Mouse (Mus musculus) hematopoietic stem cell, adult 5-6 weeks (primary cell): ENCODE measurements around the gene Ttyh1. TPM values are rescaled to one million over a fixed set of nuclear protein-coding genes. Genes with fewer than 3 reads are reported as not detected.

Experiments used
- ATAC-seq, 2 experiments: fragments of 125-278 bp in 1 of 2; replicated peaks in 1 of 2; 2 replicates each; pipeline ENCODE4 v1.8.0; 2016 to 2017; ENCODE audit warnings: inconsistent platforms in 2 of 2, mild to moderate bottlenecking in 2 of 2, moderate number of reproducible peaks in 2 of 2, low read depth in 1 of 2, moderate TSS enrichment in 1 of 2; ENCODE audit not compliant: low FRiP score in 2 of 2, poor library complexity in 2 of 2, severe bottlenecking in 2 of 2, insufficient read depth in 1 of 2, low TSS enrichment in 1 of 2
- total RNA-seq: library from RNA; stranded (forward); fragments of 172-1452, 232-1000 nt; gene quantifications from 2 replicates; pipeline ENCODE4 v1.2.3, GENCODE M21; 2017

The Ttyh1 gene
- total RNA-seq, 1 experiment from 2014 or later: 3.6 TPM

DNA sequence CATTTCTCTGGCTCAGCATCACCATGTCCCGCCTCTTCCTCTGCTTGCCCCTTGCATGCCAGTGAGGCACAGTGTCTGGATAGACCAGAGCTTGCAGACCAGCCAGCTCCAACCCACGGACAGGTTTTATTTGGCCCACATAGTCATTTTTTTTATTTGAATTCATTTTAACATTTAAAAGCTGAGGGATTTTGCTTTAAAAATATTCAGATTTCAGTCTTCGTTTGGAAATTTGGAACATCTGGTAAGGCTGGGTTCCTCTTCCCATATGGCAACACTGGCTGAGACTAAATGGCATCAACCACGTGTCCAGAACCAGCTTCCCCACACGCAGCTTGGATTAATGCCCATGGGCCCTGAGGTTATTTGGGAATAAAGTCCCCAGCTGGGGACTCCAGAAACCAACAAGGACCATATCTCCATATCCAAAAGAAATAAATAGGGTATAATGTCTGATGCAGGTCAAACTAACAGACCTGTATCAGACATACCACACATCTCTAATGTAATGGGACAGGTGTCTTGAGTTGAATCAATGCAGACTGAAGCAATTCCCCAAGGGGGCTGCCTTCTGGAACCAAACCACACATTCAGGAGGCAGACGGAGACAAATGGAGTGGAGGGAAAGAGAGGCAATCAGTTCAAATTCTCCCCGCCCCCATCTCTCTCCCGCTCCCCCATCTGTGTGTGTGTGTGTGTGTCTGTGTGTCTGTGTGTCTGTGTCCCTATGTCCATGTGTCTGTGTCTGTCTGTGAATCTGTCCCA is 2.0 kb upstream of the Ttyh1 start:
- no peak for ATAC-seq

DNA sequence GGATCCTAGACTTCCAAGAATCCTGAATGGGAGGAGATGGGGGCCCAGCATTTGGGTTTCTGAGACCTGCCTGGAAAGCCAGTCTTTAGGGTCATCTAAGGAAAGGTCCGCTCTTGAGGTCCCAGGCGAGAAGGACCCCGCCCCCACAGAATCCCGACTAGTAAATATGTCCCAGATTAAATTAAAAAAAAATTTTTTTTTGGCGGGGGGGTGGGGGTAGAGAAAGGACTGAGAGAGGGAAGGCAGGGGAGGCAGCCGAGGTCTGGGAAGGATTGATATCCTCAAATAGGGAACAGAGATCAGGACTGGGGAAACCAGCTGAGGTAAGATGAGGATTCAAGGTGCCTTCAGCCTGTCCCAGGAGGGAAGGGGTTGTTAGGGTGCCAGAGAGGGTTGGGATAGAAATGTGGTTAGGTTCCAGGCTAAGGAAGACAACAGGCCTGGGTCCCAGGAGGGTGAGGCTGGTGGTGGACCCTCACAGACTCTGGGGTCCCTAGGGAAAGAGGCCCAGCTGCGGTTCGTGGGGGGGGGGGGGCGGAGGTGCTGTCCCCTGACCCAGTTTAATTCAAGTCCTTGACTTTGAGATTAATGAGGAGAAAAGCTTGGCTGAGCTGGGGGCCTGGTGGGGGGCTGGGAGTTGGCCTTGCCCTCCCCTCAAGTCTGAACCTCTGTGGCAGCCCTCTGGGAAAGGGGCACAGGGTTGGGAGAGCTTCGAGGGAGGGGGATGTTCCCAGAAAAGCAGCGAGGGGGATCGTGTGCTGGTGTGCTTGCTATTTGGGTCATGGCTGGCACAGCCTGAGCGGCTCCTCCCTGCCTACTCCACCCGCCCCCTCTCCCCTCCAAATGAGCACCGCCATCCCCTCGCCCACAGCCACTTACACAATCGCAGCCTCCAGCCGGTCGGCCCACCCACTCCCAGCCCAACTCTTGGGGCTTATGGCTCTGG is 1.0 kb downstream of the Ttyh1 start:
- no peak for ATAC-seq

DNA sequence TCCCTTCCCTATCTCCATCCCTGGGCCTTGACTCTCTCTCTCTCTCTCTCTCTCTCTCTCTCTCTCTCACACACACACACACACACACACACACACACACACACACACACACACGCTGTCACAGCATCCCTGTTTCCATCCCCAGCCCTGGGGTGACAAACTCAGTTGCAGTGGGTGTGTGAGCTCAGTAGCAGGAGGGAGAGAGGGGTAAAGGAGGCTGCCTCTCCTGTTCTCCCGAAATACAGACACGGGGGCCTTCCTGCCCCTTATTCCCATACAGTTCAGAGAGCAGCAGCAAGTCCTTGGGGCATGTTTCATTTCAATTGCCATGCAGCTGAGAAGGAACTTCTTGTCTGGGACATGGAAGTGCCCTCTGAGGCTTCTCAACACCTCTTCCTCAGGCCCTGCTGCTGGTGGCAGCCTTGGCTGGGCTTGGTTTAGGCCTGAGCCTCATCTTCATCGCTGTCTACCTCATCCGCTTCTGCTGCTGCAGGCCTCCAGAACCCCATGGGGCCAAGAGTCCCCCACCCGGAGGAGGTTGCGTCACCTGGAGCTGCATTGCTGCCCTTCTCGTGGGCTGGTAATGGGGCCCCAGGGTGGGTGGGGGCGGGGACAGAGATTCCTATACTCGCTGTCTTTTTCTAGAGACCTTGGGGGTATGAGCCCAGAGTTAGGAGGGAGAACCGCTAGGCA is 3.0 kb downstream of the Ttyh1 start:
- ATAC-seq: no peak

DNA sequence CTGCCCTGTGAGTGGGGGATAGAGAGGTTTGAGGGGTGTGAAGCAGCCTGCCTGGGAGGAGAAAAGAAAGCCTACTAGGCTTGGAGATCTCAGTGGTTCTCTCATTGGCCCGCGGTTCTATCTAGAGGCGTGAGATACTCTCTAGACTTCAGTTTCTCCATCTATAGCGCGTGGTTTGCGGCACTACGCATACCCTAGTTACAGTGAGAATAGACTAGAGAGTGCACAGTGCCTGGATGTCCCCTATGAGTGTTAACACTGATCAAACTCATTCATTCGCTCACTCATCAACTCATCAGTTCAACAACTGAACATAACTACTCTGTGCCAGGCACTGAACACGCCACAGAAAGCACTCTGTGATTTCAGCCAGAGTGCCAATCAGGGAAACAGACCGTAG is 3.6 kb downstream of the Ttyh1 start:
- ATAC-seq: no peak

DNA sequence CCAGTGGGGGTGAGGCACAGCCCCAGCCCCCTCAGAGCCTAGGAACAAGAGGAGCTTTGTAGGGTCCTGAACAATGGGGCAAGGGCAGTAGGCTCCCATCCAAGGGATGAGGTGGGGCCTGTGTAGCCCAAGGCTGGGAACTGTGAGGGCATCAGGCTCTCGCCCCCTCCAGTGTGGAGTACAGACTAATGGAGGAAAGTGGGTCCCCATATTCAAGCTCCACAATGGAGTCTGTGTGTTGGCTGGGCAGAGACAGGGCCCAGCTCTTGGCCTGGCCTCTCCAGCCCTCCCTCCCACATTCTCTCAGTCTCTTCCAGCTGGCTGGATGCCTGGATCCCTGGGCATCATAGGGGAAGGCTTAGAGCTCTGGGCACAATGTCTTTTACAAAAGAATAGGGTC is 4.5 kb downstream of the Ttyh1 start:
- ATAC-seq: no peak

DNA sequence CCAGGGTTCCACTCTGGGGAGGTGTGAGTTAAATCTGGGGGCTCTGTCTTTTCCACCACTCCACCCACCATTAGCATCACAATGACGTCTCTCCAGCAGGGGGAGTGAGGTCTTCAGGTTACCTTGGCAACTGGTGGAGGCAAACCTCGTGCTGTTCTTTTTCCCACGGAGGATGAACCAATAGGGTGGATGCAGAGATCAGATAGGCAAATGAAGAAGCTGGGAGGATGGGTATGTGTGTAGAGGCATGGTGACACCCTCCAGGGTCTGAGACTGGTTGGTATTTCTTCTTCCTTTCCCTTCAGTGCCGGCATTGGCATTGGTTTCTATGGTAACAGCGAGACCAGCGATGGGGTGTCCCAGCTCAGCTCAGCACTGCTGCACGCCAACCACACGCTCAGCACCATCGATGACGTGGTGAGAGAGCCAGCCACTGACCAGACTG is 5.1 kb downstream of the Ttyh1 start:
- ATAC-seq: peak; percentile 59 to 65

DNA sequence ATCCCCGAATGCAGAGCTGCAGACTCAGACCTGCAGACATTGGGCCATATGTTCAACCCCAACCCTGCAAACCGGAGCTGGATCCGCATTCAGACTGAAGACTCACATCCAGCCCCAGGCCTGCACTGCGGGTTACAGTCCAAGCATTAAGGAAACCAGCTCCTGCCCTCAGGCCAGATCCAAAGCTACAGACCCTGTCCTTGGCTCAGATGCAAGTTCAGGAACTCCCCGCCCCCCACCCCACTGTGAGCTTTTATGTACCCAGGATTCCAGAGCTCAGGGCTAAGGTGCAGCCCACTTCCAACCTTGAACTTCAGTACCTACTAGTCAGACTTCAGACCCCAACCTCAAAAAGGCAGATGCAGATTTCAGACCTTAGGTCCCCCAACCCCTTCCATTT is 5.6 kb downstream of the Ttyh1 start:
- ATAC-seq: no peak

DNA sequence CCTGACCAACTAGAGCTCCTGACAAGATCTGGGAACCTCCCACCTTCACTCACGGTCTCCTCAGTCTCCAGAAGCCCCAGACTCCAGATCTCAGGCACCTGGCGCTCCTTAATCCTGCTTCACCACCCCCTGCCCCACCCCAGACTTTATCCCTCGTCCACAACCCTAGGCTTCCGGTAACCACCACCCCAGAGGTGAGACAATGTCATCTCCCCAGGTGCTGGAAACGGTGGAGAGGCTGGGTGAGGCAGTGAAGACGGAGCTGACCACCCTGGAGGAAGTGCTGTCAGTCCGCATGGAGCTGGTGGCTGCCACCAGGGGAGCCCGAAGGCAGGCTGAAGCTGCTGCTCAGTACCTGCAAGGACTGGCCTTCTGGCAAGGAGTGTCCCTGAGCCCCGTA is 6.1 kb downstream of the Ttyh1 start:
- ATAC-seq: no peak

DNA sequence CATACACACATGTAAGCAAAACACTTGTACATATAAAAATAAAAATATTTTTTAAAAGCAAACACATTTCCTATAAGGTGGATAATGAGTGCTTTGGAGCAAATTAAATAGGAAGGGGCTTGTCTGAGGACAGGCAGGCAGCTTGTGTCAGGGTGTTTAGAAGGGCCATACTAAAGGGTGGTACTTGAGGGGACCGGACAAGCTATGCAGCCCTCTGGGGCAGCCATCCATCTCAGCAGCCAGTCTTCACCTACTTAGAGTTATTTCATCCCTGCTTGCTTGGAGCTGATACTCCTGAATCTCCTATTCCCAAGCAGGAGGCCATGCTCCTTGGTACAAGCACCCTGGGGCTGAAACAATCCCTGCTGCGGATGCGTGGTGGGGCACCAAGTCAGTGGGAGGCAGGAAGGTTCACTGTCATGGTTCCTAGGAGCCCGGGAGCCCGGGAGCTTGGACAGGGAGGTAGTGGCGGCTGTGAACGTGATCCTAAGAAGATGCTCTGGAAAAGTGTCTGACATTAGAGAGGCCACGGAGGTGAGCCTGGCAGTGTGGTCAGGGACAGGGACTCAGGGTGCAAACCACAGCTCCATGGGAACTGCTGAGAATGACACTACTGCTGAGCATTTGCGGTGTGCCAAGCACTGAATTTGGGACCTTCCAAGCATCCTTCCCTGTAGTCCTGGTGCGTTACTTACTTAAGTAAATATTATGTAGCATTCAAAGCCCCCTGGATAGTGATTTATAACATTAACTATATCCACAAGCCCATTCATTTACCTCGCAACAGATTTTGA is 8.0 kb downstream of the Ttyh1 start:
- no peak for ATAC-seq

DNA sequence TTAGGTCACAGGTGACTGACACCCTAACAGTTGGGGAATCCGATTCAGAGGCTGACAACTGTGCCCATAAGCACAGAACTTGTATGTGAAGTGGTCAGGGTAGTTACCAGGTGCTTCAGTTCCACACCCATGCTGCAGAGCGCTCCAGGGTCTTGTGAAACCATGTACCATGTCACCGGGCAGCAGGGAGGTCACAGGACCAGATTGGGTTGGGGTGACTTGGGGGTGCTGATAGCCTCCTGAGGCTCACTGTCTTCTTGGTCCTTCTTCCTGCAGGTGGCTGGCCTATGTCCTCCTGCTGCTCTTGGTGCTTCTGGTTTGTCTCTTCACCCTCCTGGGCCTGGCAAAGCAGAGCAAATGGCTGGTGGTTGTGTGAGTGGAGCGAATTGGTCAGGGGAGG is 8.7 kb downstream of the Ttyh1 start:
- ATAC-seq: no peak

DNA sequence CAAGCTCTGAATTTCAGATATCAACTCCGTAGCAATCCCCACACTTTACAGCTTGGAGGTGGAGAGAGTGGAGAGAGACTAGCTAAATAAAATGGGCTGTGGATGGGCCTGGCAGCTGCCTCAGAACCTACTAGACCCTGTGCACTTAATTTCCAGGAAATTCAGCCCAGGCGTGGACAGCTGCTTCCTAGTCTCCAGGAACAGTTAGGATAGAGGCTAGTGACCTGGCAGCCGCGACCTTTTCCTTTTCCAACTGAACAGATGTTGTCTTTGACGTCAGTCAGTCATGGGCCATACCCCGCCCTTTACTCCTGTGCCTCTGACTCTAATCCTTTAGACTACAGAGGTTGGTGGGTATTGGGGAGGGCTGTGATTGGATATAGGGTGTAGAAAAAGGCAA is 9.7 kb downstream of the Ttyh1 start:
- no peak for ATAC-seq

DNA sequence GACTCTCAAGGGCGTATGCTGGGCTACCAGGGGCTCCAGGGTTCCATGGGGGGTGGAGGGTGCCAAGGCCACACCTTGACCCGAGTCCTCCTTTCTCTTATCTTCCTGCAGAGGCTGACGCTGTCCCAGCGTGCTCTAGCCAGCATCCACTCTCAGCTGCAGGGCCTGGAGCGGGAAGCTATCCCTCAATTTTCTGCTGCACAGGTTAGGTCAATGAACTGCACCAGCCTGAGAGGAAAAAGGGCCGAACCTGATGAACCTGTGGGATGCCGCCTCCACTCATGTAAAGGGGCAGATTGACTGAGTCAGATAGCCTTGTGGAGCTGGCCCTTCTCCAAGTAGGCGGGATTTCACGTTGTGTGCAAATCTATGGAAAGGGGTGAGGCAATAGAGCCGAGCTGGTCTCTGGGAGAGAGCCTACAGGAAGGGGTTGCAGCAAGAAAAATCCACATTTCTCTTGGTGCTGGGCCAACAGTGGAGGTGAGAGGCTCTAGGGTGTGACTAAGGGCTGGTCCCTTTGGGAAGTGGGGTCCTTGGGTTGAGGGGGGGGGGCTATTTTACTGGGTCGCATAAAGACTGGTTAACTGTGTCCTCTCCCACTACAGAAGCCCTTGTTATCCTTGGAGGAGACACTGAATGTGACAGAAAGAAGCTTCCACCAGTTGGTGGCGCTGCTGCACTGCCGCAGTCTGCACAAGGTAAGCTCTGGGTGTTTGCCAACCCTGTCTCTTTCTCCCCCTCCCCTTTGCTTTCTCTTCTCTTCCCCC is 11.7 kb downstream of the Ttyh1 start:
- ATAC-seq: peak; percentile 72 to 73; a peak in 3 of 4 replicates

DNA sequence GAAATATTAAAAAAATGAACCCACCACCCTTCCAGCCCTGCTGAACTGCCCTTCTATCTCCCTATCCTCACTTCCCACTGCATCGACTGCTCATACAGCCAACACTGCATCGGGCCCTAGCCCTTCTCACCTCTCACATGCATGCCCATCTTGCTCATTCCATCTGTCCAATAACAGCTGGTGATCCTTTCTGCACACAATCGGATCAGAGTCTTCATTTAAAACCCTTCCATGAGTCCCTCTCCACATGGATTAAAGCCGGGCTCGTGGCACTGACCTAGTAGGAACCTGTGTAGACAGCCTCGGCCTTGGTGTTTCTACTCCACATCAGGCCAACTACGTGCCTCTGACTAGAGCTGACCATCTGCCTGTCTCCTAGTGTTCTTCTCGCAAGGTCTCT is 12.8 kb downstream of the Ttyh1 start:
- ATAC-seq: no peak

DNA sequence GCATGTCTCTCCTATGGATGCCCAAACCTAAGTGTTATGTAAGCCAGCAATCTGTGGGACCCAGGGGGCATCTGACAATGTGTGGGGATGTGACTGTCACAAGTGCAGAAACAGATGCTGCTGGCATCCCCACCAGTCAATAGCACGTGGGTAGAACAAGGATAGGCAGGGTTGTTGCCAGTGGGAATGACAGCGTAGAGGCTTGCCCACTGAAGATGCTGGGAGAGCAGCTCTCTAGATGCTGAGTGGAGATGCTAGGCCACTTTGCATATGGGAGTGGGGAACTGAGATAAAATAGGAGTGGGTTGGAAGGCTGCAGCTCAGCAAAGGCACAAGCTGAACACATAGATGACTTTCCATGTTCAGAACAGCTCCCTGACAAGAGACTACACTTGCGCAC is 13.4 kb downstream of the Ttyh1 start:
- no peak for ATAC-seq

DNA sequence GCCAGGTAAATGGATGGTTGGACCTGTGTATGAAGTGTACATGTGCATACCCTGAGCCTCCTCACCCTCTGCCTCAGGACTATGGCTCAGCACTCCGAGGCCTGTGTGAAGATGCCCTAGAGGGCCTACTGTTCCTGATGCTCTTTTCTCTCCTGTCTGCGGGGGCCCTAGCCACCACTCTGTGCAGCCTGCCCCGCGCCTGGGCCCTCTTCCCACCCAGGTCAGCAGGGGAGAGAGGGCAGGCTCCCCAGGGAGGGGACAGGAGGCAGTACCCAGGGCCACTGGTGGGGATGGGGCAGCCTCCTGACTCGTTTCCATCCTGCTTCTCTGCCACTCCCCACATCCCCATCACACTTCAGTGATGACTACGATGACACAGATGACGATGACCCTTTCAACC is 13.8 kb downstream of the Ttyh1 start:
- ATAC-seq: no peak

DNA sequence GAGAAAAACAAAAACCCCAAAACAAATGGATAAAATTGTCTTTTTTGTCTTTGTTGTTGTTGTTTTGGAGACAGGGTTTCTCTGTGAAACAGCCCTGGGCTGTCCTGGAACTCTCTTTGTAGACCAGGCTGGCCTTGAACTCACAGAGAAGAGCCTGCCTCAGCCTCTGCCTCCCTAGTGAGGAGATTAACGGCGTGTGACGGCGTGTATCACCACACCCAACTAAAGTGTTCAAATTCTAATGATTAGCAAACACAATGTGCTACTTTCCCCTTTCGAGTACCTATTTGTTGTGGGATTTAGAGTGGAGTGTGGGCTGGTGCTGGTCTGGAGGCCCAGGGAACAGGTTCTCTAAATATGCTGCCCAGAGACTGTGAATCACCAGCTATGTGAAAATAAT is 15.7 kb downstream of the Ttyh1 start:
- ATAC-seq: no peak

DNA sequence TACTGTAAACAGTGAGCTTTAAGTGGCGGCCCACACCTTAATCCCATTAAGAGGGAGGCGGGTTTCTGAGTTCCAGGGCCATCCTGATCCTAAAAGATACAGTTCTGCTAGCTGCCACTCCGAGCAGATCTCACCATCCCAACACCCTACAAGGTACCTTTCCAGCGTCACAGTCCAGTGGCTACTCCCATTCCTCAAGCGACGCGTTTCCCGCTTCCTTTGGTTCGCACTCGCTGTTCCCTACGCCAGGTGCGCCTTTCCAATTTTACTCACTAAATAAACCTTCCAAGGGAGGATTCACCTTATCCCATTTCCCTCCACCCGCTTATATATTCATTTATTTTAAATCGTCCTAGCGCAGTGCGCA is 17.2 kb downstream of the Ttyh1 start:
- ATAC-seq: peak in 1 of 2 experiments; percentile 13; a peak in 1 of 4 replicates
